Mouse (Mus musculus) heart, adult 2 months (tissue): ENCODE data around the gene Olfr178. TPM values are rescaled to one million over a fixed set of nuclear protein-coding genes. Genes with fewer than 3 reads are reported as not detected.

Experiments used
- DNase-seq, 2 experiments: peaks; one replicate each; pipeline ENCODE4 v3.0.0; 2021
- H3K27ac ChIP-seq: fragments of 200-600 bp; 2 replicates; pipeline ENCODE4 v1.8.1; 2022
- H3K27me3 ChIP-seq: fragments of 200-500 bp; 2 replicates; pipeline ENCODE4 v1.6.1; 2012; ENCODE audit warnings: mild to moderate bottlenecking, low read length, inconsistent platforms, mixed read lengths; ENCODE audit not compliant: control insufficient read depth, insufficient read depth
- H3K36me3 ChIP-seq: fragments of 200-500 bp; 2 replicates; pipeline ENCODE4 v1.6.1; 2012; ENCODE audit warnings: low read length, inconsistent platforms; ENCODE audit not compliant: control insufficient read depth, insufficient read depth
- H3K4me1 ChIP-seq: fragments of 200-500 bp; 2 replicates; pipeline ENCODE4 v1.6.1; 2011; ENCODE audit warnings: low read length; ENCODE audit not compliant: control insufficient read depth, insufficient read depth
- H3K4me3 ChIP-seq: fragments of 200-600 bp; 2 replicates; pipeline ENCODE4 v1.8.1; 2022
- H3K79me2 ChIP-seq: fragments of 200-500 bp; replicated peaks from 2 replicates; pipeline ENCODE4 v1.6.1; 2012; ENCODE audit warnings: mild to moderate bottlenecking, inconsistent platforms, low read length, moderate library complexity, mixed read lengths; ENCODE audit not compliant: control insufficient read depth, insufficient read depth
- H3K9ac ChIP-seq: fragments of 200-500 bp; 2 replicates; pipeline ENCODE4 v1.6.1; 2012; ENCODE audit warnings: low read depth, mild to moderate bottlenecking, control low read depth, inconsistent platforms, low read length, mixed read lengths
- CTCF ChIP-seq: fragments of 200-600 bp; IDR thresholded peaks from 2 replicates; pipeline ENCODE4 v1.8.1; 2022; ENCODE audit warnings: antibody characterized with exemption, mild to moderate bottlenecking, moderate library complexity
- EP300 ChIP-seq: fragments of 200-500 bp; IDR thresholded peaks from 2 replicates; pipeline ENCODE4 v1.6.1; 2011; ENCODE audit warnings: low read depth, low read length, control low read depth; ENCODE audit not compliant: insufficient read depth
- POLR2A ChIP-seq: fragments of 200-500 bp; IDR thresholded peaks from 2 replicates; pipeline ENCODE4 v1.6.1; 2011; ENCODE audit warnings: mild to moderate bottlenecking, low read depth, low read length, control low read depth; ENCODE audit not compliant: insufficient read depth
- WGBS: fragments of 180-500 bp; shearing (Covaris S2); methylation state at CpG from one replicate; pipeline ENCODE4 v1.1.7; 2018; 5-methylcytosine and 5-hydroxymethylcytosine counted together
- intact Hi-C: fragments of 180-260 bp; cut with DNase I; formaldehyde crosslinking; loops from one replicate; pipeline ENCODE4 v1.15.1; 2025
- polyA plus RNA-seq: library from polyadenylated mRNA; depleted of rRNA; stranded (reverse); fragments of >200 nt; gene quantifications from 2 replicates; pipeline ENCODE4 v1.2.3, GENCODE M21; 2012; rRNA removed
- total RNA-seq, 2 experiments: library from RNA; stranded (reverse); gene quantifications; 2 replicates each; pipeline ENCODE4 v1.2.3; 2021

Gene Olfr178
- total and polyA plus RNA-seq, 3 experiments: not detected

DNA sequence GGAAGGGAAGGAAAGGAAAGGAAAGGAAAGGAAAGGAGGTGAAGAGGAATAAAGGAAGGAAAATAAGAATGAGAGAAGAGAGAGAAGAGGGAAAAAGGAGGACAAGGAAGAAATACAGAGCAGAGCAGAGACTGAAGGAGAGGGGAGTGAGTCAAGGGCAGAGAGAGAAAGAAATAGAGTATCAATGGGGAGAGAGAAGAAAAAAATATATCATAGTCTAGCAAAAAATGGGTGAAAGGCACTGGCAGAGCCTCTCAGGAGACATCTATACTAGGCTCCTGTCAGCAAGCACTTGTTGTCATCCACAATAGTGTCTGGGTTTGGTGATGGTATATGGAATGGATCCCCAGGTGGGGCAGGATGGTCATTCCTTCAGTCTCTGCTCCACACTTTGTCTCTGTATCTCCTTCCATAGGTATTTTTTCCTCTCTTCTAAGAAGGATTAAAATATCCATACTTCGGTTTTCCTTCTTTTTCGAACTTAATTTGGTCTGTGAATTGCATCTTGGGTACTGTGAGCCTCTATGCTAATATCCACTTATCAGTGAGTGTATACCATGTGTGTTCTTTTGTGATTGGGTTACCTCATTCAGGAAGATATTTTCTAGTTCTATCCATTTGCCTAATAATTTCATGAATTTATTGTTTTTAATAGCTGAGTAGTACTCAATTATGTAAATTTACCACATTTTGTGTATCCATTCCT is 31.7 kb downstream of the Olfr178 start:
- Histone ChIP-seq H3K27me3 (no peaks in the 10 kb centered on the region), H3K4me3 (no peak overlapping the region), H3K4me1 (no peaks in the 10 kb centered on the region), H3K79me2 (no peaks in the 10 kb centered on the region), H3K9ac (no peak overlapping the region), H3K36me3 (no peaks in the 10 kb centered on the region), H3K27ac (no peak overlapping the region)
- no peak for DNase-seq
- intact Hi-C loops: no loop called here
- WGBS: 63% methylated on average over 2 of the region's 2 CpGs
- no peak for TF ChIP-seq POLR2A
- TF ChIP-seq CTCF: no peak
- no peak for TF ChIP-seq EP300

Other genes with a start within 250 kb of the Olfr178 start
- gene Cpox, start 221.8 kb downstream of the Olfr178 start, total RNA-seq: 10 to 100 TPM; 39.1 to 41.1 TPM
- gene Cpox, start 221.8 kb downstream of the Olfr178 start, polyA plus RNA-seq: 14.8 and 23.8 TPM in 2 replicates
- gene Gpr15, start 173.0 kb downstream of the Olfr178 start, total RNA-seq: not detected
- gene Gpr15, start 173.0 kb downstream of the Olfr178 start, polyA plus RNA-seq: 0.08 TPM in 1 of 2 replicates, not detected in the other
- 10 to 100 TPM; 56.2 to 58.8 TPM for gene Cldnd1, start 164.2 kb downstream of the Olfr178 start, total RNA-seq
- gene Cldnd1, start 164.2 kb downstream of the Olfr178 start, polyA plus RNA-seq: 47.3 and 66.6 TPM in 2 replicates
- gene Olfr172, start 128.9 kb downstream of the Olfr178 start, total RNA-seq: not detected
- gene Olfr172, start 128.9 kb downstream of the Olfr178 start, polyA plus RNA-seq: not detected in 2 replicates
- gene Olfr173, start 91.8 kb downstream of the Olfr178 start, total RNA-seq: not detected
- not detected in 2 replicates for gene Olfr173, start 91.8 kb downstream of the Olfr178 start, polyA plus RNA-seq
- not detected for gene Olfr175-ps1, start 65.3 kb downstream of the Olfr178 start, total RNA-seq
- not detected in 2 replicates for gene Olfr175-ps1, start 65.3 kb downstream of the Olfr178 start, polyA plus RNA-seq
- not detected for gene Olfr177, start 17.3 kb downstream of the Olfr178 start, total RNA-seq
- gene Olfr177, start 17.3 kb downstream of the Olfr178 start, polyA plus RNA-seq: not detected in 2 replicates
- gene Olfr181, start 36.7 kb upstream of the Olfr178 start, total RNA-seq: not detected
- gene Olfr181, start 36.7 kb upstream of the Olfr178 start, polyA plus RNA-seq: not detected in 2 replicates
- not detected for gene Olfr180, start 37.3 kb upstream of the Olfr178 start, total RNA-seq
- not detected in 2 replicates for gene Olfr180, start 37.3 kb upstream of the Olfr178 start, polyA plus RNA-seq
- not detected for gene Olfr183, start 103.3 kb upstream of the Olfr178 start, total RNA-seq
- gene Olfr183, start 103.3 kb upstream of the Olfr178 start, polyA plus RNA-seq: not detected in 2 replicates
- gene Olfr186, start 138.2 kb upstream of the Olfr178 start, total RNA-seq: not detected
- not detected in 2 replicates for gene Olfr186, start 138.2 kb upstream of the Olfr178 start, polyA plus RNA-seq
- gene Olfr187, start 147.7 kb upstream of the Olfr178 start, total RNA-seq: not detected
- not detected in 2 replicates for gene Olfr187, start 147.7 kb upstream of the Olfr178 start, polyA plus RNA-seq
- gene Olfr190, start 185.9 kb upstream of the Olfr178 start, total RNA-seq: not detected
- gene Olfr190, start 185.9 kb upstream of the Olfr178 start, polyA plus RNA-seq: not detected in 2 replicates
- gene Olfr191, start 197.8 kb upstream of the Olfr178 start, total RNA-seq: not detected
- gene Olfr191, start 197.8 kb upstream of the Olfr178 start, polyA plus RNA-seq: not detected in 2 replicates
- not detected for gene Olfr193, start 219.8 kb upstream of the Olfr178 start, total RNA-seq
- gene Olfr193, start 219.8 kb upstream of the Olfr178 start, polyA plus RNA-seq: not detected in 2 replicates
- not detected for gene Olfr194, start 229.0 kb upstream of the Olfr178 start, total RNA-seq
- gene Olfr194, start 229.0 kb upstream of the Olfr178 start, polyA plus RNA-seq: not detected in 2 replicates